Mouse (Mus musculus): Measurements from ENCODE around the gene Plpp1. TPM values are rescaled to one million over a fixed set of nuclear protein-coding genes. Genes with fewer than 3 reads are reported as not detected.

Gene Plpp1
- polyA plus RNA-seq, 1 experiment: 13.5 TPM

DNA sequence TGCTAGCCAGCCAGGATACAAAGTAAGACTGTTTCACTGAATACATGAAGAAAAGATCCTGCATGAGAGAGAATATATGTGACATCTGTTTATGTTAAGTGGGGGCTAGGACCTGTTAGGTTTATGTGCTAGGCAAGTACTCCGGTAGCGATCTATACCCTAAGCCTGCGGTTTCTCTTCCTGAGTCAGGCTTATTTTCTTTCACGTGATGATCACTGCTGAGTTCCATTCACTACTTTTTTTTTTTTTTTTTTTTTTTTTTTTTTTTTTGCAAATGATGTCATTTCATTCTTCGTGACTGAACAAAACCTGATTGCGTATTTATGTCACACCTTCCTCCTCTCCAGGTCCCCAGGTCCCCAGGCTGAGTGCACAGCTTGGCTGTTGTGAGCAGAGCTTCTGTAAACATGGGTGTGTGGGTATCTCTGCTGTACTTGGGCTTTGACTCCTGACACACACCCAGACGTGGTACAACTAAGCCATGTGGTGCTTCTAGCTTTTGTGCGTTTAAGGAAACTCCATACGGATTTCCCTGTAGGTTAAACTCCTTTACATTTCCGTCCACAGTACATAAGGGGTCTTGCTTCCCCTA, 13.6 kb upstream of the Plpp1 start:
- Histone ChIP-seq H3K36me3 (ENCODE audit: control insufficient read depth, insufficient read depth, low read length) (no peaks in the 10 kb centered on the region), H3K4me3 (ENCODE audit: control insufficient read depth, insufficient read depth, low read length) (no peak overlapping the region), H3K27ac (ENCODE audit: control insufficient read depth, insufficient read depth, low read length) (no peak overlapping the region), H3K4me1 (replicated peaks; ENCODE audit: control insufficient read depth, insufficient read depth, low read length) (no peaks in the 10 kb centered on the region), H3K27me3 (ENCODE audit: control insufficient read depth, insufficient read depth, low read length) (no peaks in the 10 kb centered on the region)
- TF ChIP-seq POLR2A (IDR thresholded peaks at IDR 0.05; ENCODE audit: control insufficient read depth, extremely low read depth, insufficient read depth, low read length, poor library complexity) (no peak), CTCF (IDR thresholded peaks at IDR 0.05; ENCODE audit: borderline replicate concordance, control insufficient read depth, extremely low read depth, insufficient read depth, low read length, poor library complexity) (no peak)
- DNase-seq: no peak
- WGBS: 87% methylated on average over 10 of the region's 10 CpGs

DNA sequence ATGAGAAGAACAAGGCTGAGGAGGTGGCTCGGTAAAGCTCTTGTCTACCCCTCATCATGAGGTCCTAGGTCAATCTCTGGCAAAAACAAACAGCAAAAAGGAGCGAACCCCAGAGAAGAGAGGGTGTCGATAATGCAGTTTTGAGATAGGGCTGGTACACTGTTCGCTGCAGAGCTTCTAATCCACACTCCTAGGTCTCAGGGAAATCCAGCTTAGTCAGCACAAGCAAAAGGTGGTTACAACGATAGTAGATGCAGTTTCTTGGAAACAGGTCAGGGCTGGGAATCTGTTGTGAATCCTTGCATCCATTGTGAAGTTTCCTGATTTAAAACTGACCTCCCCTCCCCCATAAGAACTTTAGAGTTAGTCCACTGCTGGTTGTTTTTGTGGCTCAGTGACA, 9.8 kb upstream of the Plpp1 start:
- no peaks in the 10 kb centered on the region for H3K27me3 ChIP-seq (ENCODE audit: control insufficient read depth, insufficient read depth, low read length)
- no peak for DNase-seq
- H3K4me3 ChIP-seq (ENCODE audit: control insufficient read depth, insufficient read depth, low read length): no peak overlapping the region
- no peaks in the 10 kb centered on the region for H3K4me1 ChIP-seq (replicated peaks; ENCODE audit: control insufficient read depth, insufficient read depth, low read length)
- no peak overlapping the region for H3K27ac ChIP-seq (ENCODE audit: control insufficient read depth, insufficient read depth, low read length)
- H3K36me3 ChIP-seq (ENCODE audit: control insufficient read depth, insufficient read depth, low read length): no peaks in the 10 kb centered on the region
- WGBS: 90% methylated on average over 5 of the region's 5 CpGs
- TF ChIP-seq CTCF (IDR thresholded peaks at IDR 0.05; ENCODE audit: borderline replicate concordance, control insufficient read depth, extremely low read depth, insufficient read depth, low read length, poor library complexity): no peak
- TF ChIP-seq POLR2A (IDR thresholded peaks at IDR 0.05; ENCODE audit: control insufficient read depth, extremely low read depth, insufficient read depth, low read length, poor library complexity): no peak

GRCm38 (mm10) chr13:112791906-112792305, 8.7 kb upstream of the Plpp1 start:
- H3K36me3 ChIP-seq (ENCODE audit: control insufficient read depth, insufficient read depth, low read length): no peaks in the 10 kb centered on the region
- no peaks in the 10 kb centered on the region for H3K27me3 ChIP-seq (ENCODE audit: control insufficient read depth, insufficient read depth, low read length)
- WGBS: 76% methylated on average over 5 of the region's 5 CpGs
- no peak overlapping the region for H3K4me3 ChIP-seq (ENCODE audit: control insufficient read depth, insufficient read depth, low read length)
- no peak for DNase-seq
- TF ChIP-seq CTCF (IDR thresholded peaks at IDR 0.05; ENCODE audit: borderline replicate concordance, control insufficient read depth, extremely low read depth, insufficient read depth, low read length, poor library complexity) (no peak), POLR2A (IDR thresholded peaks at IDR 0.05; ENCODE audit: control insufficient read depth, extremely low read depth, insufficient read depth, low read length, poor library complexity) (no peak)
- H3K4me1 ChIP-seq (replicated peaks; ENCODE audit: control insufficient read depth, insufficient read depth, low read length): no peaks in the 10 kb centered on the region
- no peak overlapping the region for H3K27ac ChIP-seq (ENCODE audit: control insufficient read depth, insufficient read depth, low read length)

GRCm38 (mm10) chr13:112798243-112798952, 2.2 kb upstream of the Plpp1 start:
- H3K27me3 ChIP-seq (ENCODE audit: control insufficient read depth, insufficient read depth, low read length): no peaks in the 10 kb centered on the region
- H3K4me1 ChIP-seq (replicated peaks; ENCODE audit: control insufficient read depth, insufficient read depth, low read length): peaks cover 10% of the 10 kb centered on the region
- no peaks in the 10 kb centered on the region for H3K36me3 ChIP-seq (ENCODE audit: control insufficient read depth, insufficient read depth, low read length)
- TF ChIP-seq CTCF (IDR thresholded peaks at IDR 0.05; ENCODE audit: borderline replicate concordance, control insufficient read depth, extremely low read depth, insufficient read depth, low read length, poor library complexity): no peak
- no peak for TF ChIP-seq POLR2A (IDR thresholded peaks at IDR 0.05; ENCODE audit: control insufficient read depth, extremely low read depth, insufficient read depth, low read length, poor library complexity)
- H3K27ac ChIP-seq (ENCODE audit: control insufficient read depth, insufficient read depth, low read length): no peak overlapping the region
- H3K4me3 ChIP-seq (ENCODE audit: control insufficient read depth, insufficient read depth, low read length): no peak overlapping the region
- no peak for DNase-seq
- WGBS: 95% methylated on average over 9 of the region's 9 CpGs

- no peak overlapping the region for H3K27ac ChIP-seq (ENCODE audit: control insufficient read depth, insufficient read depth, low read length)
- H3K36me3 ChIP-seq (ENCODE audit: control insufficient read depth, insufficient read depth, low read length): no peaks in the 10 kb centered on the region
- no peak for TF ChIP-seq CTCF (IDR thresholded peaks at IDR 0.05; ENCODE audit: borderline replicate concordance, control insufficient read depth, extremely low read depth, insufficient read depth, low read length, poor library complexity)
- TF ChIP-seq POLR2A (IDR thresholded peaks at IDR 0.05; ENCODE audit: control insufficient read depth, extremely low read depth, insufficient read depth, low read length, poor library complexity): no peak
- no peak overlapping the region for H3K4me3 ChIP-seq (ENCODE audit: control insufficient read depth, insufficient read depth, low read length)
- WGBS: 89% methylated on average over 9 of the region's 9 CpGs
- DNase-seq: no peak
- peaks cover 10% of the 10 kb centered on the region for H3K4me1 ChIP-seq (replicated peaks; ENCODE audit: control insufficient read depth, insufficient read depth, low read length)
- no peaks in the 10 kb centered on the region for H3K27me3 ChIP-seq (ENCODE audit: control insufficient read depth, insufficient read depth, low read length)
These were observed 1.7 kb upstream of the Plpp1 start for GRCm38 (mm10) chr13:112798953-112799305.

DNA sequence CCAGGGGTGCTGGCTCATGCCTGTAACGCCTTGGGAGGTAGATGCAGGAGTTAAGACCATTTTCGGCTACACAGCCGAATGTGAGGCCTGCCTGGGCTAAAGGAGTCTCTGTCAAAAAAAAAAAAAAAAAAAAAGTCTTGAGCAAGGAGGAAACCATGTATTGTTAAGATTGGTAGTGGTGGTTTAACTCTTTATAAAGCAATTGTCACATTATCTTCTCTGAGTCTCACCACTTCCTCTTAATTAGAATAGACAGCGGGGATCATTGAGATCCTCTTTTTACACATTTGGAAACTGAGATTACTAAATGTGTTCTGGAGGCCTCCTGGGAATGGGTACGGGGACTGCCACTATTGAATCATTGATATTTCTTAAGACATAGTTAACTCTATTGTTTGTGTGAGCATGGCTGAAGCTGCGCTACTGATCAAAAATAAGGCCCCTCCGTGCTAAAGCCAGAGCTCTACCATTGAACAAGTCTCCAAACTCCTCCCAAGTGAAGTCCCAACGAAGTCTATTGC, 811 bp upstream of the Plpp1 start:
- WGBS: 31% methylated on average over 8 of the region's 8 CpGs
- Histone ChIP-seq H3K4me1 (replicated peaks; ENCODE audit: control insufficient read depth, insufficient read depth, low read length) (peaks cover 10% of the 10 kb centered on the region), H3K4me3 (ENCODE audit: control insufficient read depth, insufficient read depth, low read length) (no peak overlapping the region), H3K27ac (ENCODE audit: control insufficient read depth, insufficient read depth, low read length) (no peak overlapping the region), H3K27me3 (ENCODE audit: control insufficient read depth, insufficient read depth, low read length) (no peaks in the 10 kb centered on the region), H3K36me3 (ENCODE audit: control insufficient read depth, insufficient read depth, low read length) (no peaks in the 10 kb centered on the region)
- TF ChIP-seq POLR2A (IDR thresholded peaks at IDR 0.05; ENCODE audit: control insufficient read depth, extremely low read depth, insufficient read depth, low read length, poor library complexity): no peak
- no peak for DNase-seq
